Mouse (Mus musculus): ENCODE measurements around the gene 1700016K19Rik. TPM values are rescaled to one million over a fixed set of nuclear protein-coding genes. Genes with fewer than 3 reads are reported as not detected.
A peak's percentile ranks its signal among the peaks of the same experiment; 100 is the strongest.

1700016K19Rik gene
- polyA plus RNA-seq, 1 experiment = not detected

- Histone ChIP-seq H3K4me3 (ENCODE audit: insufficient read depth, low read length) (no peak overlapping the region), H3K4me1 (ENCODE audit: control insufficient read depth, insufficient read depth, low read length) (0 out of 2 replicates have a peak, but pooled peaks cover 2% of the 10 kb centered on the region), H3K27ac (ENCODE audit: insufficient read depth, low read length) (no peak overlapping the region)
- no peak for TF ChIP-seq POLR2A (IDR thresholded peaks at IDR 0.05; ENCODE audit: low read depth, low read length)
- no peak for TF ChIP-seq CTCF (IDR thresholded peaks at IDR 0.05; ENCODE audit: borderline replicate concordance, insufficient read depth, low read length)
Measured at GRCm38 (mm10) chr11:76042041-76042638, 42.4 kb downstream of the 1700016K19Rik start.

- H3K4me3 ChIP-seq (ENCODE audit: insufficient read depth, low read length) = no peak overlapping the region
- H3K27ac ChIP-seq (ENCODE audit: insufficient read depth, low read length) = no peak overlapping the region
- no peak for TF ChIP-seq CTCF (IDR thresholded peaks at IDR 0.05; ENCODE audit: borderline replicate concordance, insufficient read depth, low read length)
- TF ChIP-seq POLR2A (IDR thresholded peaks at IDR 0.05; ENCODE audit: low read depth, low read length) = no peak
Measured at GRCm38 (mm10) chr11:76042882-76043281, 43.2 kb downstream of the 1700016K19Rik start.

GRCm38 (mm10) chr11:76044468-76044867 lies 44.8 kb downstream of the 1700016K19Rik start:
- Histone ChIP-seq H3K4me1 (ENCODE audit: control insufficient read depth, insufficient read depth, low read length) (0 out of 2 replicates have a peak, but pooled peaks cover 5% of the 10 kb centered on the region), H3K4me3 (ENCODE audit: insufficient read depth, low read length) (no peak overlapping the region), H3K27ac (ENCODE audit: insufficient read depth, low read length) (no peak overlapping the region)
- TF ChIP-seq POLR2A (IDR thresholded peaks at IDR 0.05; ENCODE audit: low read depth, low read length) = no peak
- TF ChIP-seq CTCF (IDR thresholded peaks at IDR 0.05; ENCODE audit: borderline replicate concordance, insufficient read depth, low read length) = no peak

More at GRCm38 (mm10) chr11:76042882-76043281, 43.2 kb downstream of the 1700016K19Rik start:
- 0 out of 2 replicates have a peak, but pooled peaks cover 2% of the 10 kb centered on the region for H3K4me1 ChIP-seq (ENCODE audit: control insufficient read depth, insufficient read depth, low read length)

GRCm38 (mm10) chr11:76045367-76045766 lies 45.7 kb downstream of the 1700016K19Rik start:
- Histone ChIP-seq H3K4me1 (ENCODE audit: control insufficient read depth, insufficient read depth, low read length) (0 out of 2 replicates have a peak, but pooled peaks cover 5% of the 10 kb centered on the region), H3K27ac (ENCODE audit: insufficient read depth, low read length) (no peak overlapping the region), H3K4me3 (ENCODE audit: insufficient read depth, low read length) (no peak overlapping the region)
- TF ChIP-seq POLR2A (IDR thresholded peaks at IDR 0.05; ENCODE audit: low read depth, low read length) = no peak
- no peak for TF ChIP-seq CTCF (IDR thresholded peaks at IDR 0.05; ENCODE audit: borderline replicate concordance, insufficient read depth, low read length)

- Histone ChIP-seq H3K4me3 (ENCODE audit: insufficient read depth, low read length) (no peak overlapping the region), H3K27ac (ENCODE audit: insufficient read depth, low read length) (no peak overlapping the region), H3K4me1 (ENCODE audit: control insufficient read depth, insufficient read depth, low read length) (peaks cover 10% of the 10 kb centered on the region)
- no peak for TF ChIP-seq POLR2A (IDR thresholded peaks at IDR 0.05; ENCODE audit: low read depth, low read length)
- no peak for TF ChIP-seq CTCF (IDR thresholded peaks at IDR 0.05; ENCODE audit: borderline replicate concordance, insufficient read depth, low read length)
Measured at GRCm38 (mm10) chr11:76050509-76050908, 50.8 kb downstream of the 1700016K19Rik start.

GRCm38 (mm10) chr11:76050967-76051512 lies 51.3 kb downstream of the 1700016K19Rik start:
- TF ChIP-seq CTCF (IDR thresholded peaks at IDR 0.05; ENCODE audit: borderline replicate concordance, insufficient read depth, low read length) (no peak), POLR2A (IDR thresholded peaks at IDR 0.05; ENCODE audit: low read depth, low read length) (no peak)
- Histone ChIP-seq H3K4me1 (ENCODE audit: control insufficient read depth, insufficient read depth, low read length) (peaks cover 10% of the 10 kb centered on the region), H3K27ac (ENCODE audit: insufficient read depth, low read length) (no peak overlapping the region), H3K4me3 (ENCODE audit: insufficient read depth, low read length) (no peak overlapping the region)

- no peak overlapping the region for H3K4me3 ChIP-seq (ENCODE audit: insufficient read depth, low read length)
Measured at GRCm38 (mm10) chr11:76052496-76052895, 52.8 kb downstream of the 1700016K19Rik start.

More at GRCm38 (mm10) chr11:76052496-76052895, 52.8 kb downstream of the 1700016K19Rik start:
- Histone ChIP-seq H3K4me1 (ENCODE audit: control insufficient read depth, insufficient read depth, low read length) (peaks cover 10% of the 10 kb centered on the region), H3K27ac (ENCODE audit: insufficient read depth, low read length) (peak overlapping the region; percentile 30; the same call in 1 of the 2 replicates)
- TF ChIP-seq CTCF (IDR thresholded peaks at IDR 0.05; ENCODE audit: borderline replicate concordance, insufficient read depth, low read length) (no peak), POLR2A (IDR thresholded peaks at IDR 0.05; ENCODE audit: low read depth, low read length) (no peak)

Other genes starting within 250 kb of the 1700016K19Rik start
- gene Doc2b, start 203.9 kb upstream of the 1700016K19Rik start, polyA plus RNA-seq (2011; ENCODE audit: insufficient read length, low read depth, missing spikeins) = 1.5 and 1.9 TPM in 2 replicates
- gene Rph3al, start 61.5 kb upstream of the 1700016K19Rik start, polyA plus RNA-seq (2011; ENCODE audit: insufficient read length, low read depth, missing spikeins) = 0.47 and 0.82 TPM in 2 replicates
- gene Rflnb, start 27.9 kb downstream of the 1700016K19Rik start, polyA plus RNA-seq (2011; ENCODE audit: insufficient read length, low read depth, missing spikeins) = 67.5 and 82.6 TPM in 2 replicates
- 40.1 and 40.9 TPM in 2 replicates for gene Vps53, start 179.7 kb downstream of the 1700016K19Rik start, polyA plus RNA-seq (2011; ENCODE audit: insufficient read length, low read depth, missing spikeins)
- gene Fam57a, start 179.8 kb downstream of the 1700016K19Rik start, polyA plus RNA-seq (2011; ENCODE audit: insufficient read length, low read depth, missing spikeins) = 17.5 and 20.8 TPM in 2 replicates
- not detected in 2 replicates for gene Dbil5, start 217.7 kb downstream of the 1700016K19Rik start, polyA plus RNA-seq (2011; ENCODE audit: insufficient read length, low read depth, missing spikeins)
- gene Gemin4, start 217.8 kb downstream of the 1700016K19Rik start, polyA plus RNA-seq (2011; ENCODE audit: insufficient read length, low read depth, missing spikeins) = 11.3 and 14.7 TPM in 2 replicates
- gene Mrm3, start 243.8 kb downstream of the 1700016K19Rik start, polyA plus RNA-seq (2011; ENCODE audit: insufficient read length, low read depth, missing spikeins) = 6.1 and 8.6 TPM in 2 replicates
- 73.5 and 84.4 TPM in 2 replicates for gene Glod4, start 243.8 kb downstream of the 1700016K19Rik start, polyA plus RNA-seq (2011; ENCODE audit: insufficient read length, low read depth, missing spikeins)

All from embryonic fibroblast, embryonic 13.5 days (primary cell).